Mouse (Mus musculus) intestine, embryonic 14.5 days (tissue): ENCODE measurements around the gene Ctnnbip1. TPM values are rescaled to one million over a fixed set of nuclear protein-coding genes. Genes with fewer than 3 reads are reported as not detected.

Experiments
- ATAC-seq: fragments of 200-750 bp; cut with Nextera tagmentation; replicated peaks from 2 replicates; pipeline ENCODE4 v1.8.0; 2017; ENCODE audit warnings: low read depth, moderate number of reproducible peaks, moderate TSS enrichment, moderate library complexity; ENCODE audit not compliant: low FRiP score, low TSS enrichment
- DNase-seq: peaks from one replicate; pipeline ENCODE4 v3.0.0-alpha.2; 2018; ENCODE audit warnings: low spot score
- H3K27ac ChIP-seq: fragments of 300-500 bp; sonication (generic); 2 replicates; pipeline ENCODE4 v1.5.1; 2014; ENCODE audit warnings: low read depth, mild to moderate bottlenecking, control low read depth
- H3K27me3 ChIP-seq: fragments of 300-500 bp; sonication (generic); replicated peaks from 2 replicates; pipeline ENCODE4 v1.6.1; 2014; ENCODE audit warnings: low read length, control low read depth; ENCODE audit not compliant: control insufficient read depth, insufficient read depth
- H3K36me3 ChIP-seq: fragments of 300-500 bp; sonication (generic); 2 replicates; pipeline ENCODE4 v1.6.1; 2014; ENCODE audit warnings: low read length, control low read depth; ENCODE audit not compliant: control insufficient read depth, insufficient read depth
- H3K4me1 ChIP-seq: fragments of 300-500 bp; sonication (generic); replicated peaks from 2 replicates; pipeline ENCODE4 v1.6.1; 2014; ENCODE audit warnings: low read length, control low read depth, mixed read lengths; ENCODE audit not compliant: control insufficient read depth, insufficient read depth
- H3K4me2 ChIP-seq: fragments of 300-500 bp; sonication (generic); 2 replicates; pipeline ENCODE4 v1.6.1; 2014; ENCODE audit warnings: low read length
- H3K4me3 ChIP-seq: fragments of 300-500 bp; sonication (generic); 2 replicates; pipeline ENCODE4 v1.5.1; 2014; ENCODE audit warnings: low read depth, low read length, control low read depth, mixed read lengths
- H3K9ac ChIP-seq: fragments of 300-500 bp; sonication (generic); 2 replicates; pipeline ENCODE4 v1.6.1; 2014; ENCODE audit warnings: mild to moderate bottlenecking, low read length
- H3K9me3 ChIP-seq: fragments of 300-500 bp; sonication (generic); 2 replicates; pipeline ENCODE4 v1.6.1; 2016; ENCODE audit warnings: low read length, control low read depth; ENCODE audit not compliant: control insufficient read depth
- WGBS: fragments of 180-500 bp; shearing (Covaris S2); extraction: QIAGEN DNeasy Blood & Tissue Kit; methylation state at CpG from one replicate; pipeline ENCODE4 v1.1.7; 2014; 5-methylcytosine and 5-hydroxymethylcytosine counted together
- polyA plus RNA-seq: library from polyadenylated mRNA; unstranded; fragments of >200 nt; fragmentation: Nextera tagmentation; extraction: Ambion mirVana; gene quantifications from 2 replicates; pipeline ENCODE4 v1.2.1, GENCODE M21; 2014

Gene Ctnnbip1
- polyA plus RNA-seq, 1 experiment from 2014 or later: 54.3 TPM

DNA sequence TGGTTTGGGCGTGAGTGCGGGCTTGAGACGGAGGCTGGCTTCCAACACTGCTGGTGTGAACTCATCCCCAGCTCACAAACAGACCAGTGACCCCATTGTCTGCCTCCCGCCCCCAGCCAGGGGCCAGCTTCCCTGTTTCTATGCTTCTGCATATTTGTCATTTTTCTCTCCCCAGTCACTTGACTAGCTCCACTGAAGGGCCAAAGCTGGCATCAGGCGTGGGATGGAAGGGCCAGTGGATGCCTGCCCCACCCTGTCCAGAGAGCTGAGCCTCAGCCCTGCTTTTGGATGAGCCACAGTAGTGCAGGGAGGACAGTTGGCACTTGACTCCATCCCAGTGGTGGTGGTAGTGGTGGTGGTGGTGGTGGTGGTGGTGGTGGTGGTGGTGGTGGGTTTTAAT, 39.9 kb downstream of the Ctnnbip1 start:
- no peak overlapping the region for H3K4me3 ChIP-seq
- 0 out of 2 replicates have a peak, but pooled peaks cover 7% of the 10 kb centered on the region for H3K36me3 ChIP-seq
- H3K4me2 ChIP-seq: no peak overlapping the region
- H3K27ac ChIP-seq: no peak overlapping the region
- H3K9ac ChIP-seq: no peak overlapping the region
- no peaks in the 10 kb centered on the region for H3K27me3 ChIP-seq
- ATAC-seq: no peak
- WGBS: 83% methylated on average over 5 of the region's 5 CpGs
- H3K9me3 ChIP-seq: no peaks in the 10 kb centered on the region; the same call in 1 of the 2 replicates
- no peak for DNase-seq
- peaks cover 9% of the 10 kb centered on the region for H3K4me1 ChIP-seq

- 88% methylated on average over 3 of the region's 3 CpGs for WGBS
- Histone ChIP-seq H3K9me3 (no peaks in the 10 kb centered on the region; the same call in 1 of the 2 replicates), H3K27ac (no peak overlapping the region), H3K4me1 (peaks cover 13% of the 10 kb centered on the region), H3K9ac (no peak overlapping the region), H3K4me3 (no peak overlapping the region), H3K27me3 (no peaks in the 10 kb centered on the region), H3K4me2 (no peak overlapping the region), H3K36me3 (0 out of 2 replicates have a peak, but pooled peaks cover 7% of the 10 kb centered on the region)
- ATAC-seq: no peak
- no peak for DNase-seq
These were observed 40.4 kb downstream of the Ctnnbip1 start for GRCm38 (mm10) chr4:149558389-149558788.

- Histone ChIP-seq H3K27ac (no peak overlapping the region), H3K36me3 (0 out of 2 replicates have a peak, but pooled peaks cover 7% of the 10 kb centered on the region), H3K9me3 (no peaks in the 10 kb centered on the region; the same call in 1 of the 2 replicates), H3K9ac (no peak overlapping the region), H3K4me3 (no peak overlapping the region), H3K27me3 (no peaks in the 10 kb centered on the region), H3K4me1 (peaks cover 29% of the 10 kb centered on the region), H3K4me2 (no peak overlapping the region)
- no peak for ATAC-seq
- no peak for DNase-seq
- WGBS: 82% methylated on average over 4 of the region's 4 CpGs
These were observed 43.4 kb downstream of the Ctnnbip1 start for GRCm38 (mm10) chr4:149561392-149561791.

DNA sequence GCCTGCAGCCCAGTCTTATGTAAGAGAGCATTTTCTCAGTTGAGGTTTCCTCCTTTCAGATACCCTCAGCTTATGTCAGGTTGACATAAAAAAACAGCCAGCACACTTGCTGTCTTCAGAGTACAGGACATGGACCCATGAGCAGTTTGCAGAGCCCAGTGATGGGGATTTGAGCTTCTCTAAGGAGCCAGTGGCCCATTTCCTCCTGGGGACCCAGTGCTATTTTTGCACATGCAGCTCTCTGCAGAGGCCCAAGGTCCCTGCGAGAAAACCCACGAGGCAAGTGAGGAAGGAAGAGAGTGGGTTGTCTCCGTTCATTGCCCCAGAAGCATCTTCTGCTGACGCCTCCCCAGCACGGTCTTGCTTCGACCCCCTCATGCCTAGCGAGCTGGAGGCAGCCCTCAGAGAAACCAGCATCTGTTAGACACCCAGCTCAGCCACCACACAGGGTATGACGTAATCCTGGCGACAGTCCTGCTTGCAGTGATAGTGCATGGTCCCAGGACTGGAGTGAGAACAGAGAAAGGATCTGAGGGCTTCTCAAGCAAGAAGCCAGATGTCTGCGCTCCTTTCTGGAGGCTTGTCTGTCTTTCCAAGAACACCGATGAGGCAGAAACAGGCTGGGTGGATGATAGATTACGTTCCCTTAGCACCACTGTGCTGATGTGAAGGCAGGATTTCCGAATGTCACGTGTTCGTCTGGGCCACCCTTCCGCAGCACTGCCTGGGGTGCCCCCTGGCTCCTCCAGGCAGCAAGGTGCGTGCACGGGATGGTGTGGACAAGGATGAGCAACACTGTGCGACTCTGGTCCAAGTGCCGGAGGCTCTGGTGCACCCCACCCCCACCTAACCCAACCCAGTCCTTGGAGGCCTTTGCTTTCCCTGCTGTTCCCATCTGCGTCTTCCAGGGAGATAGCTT, 44.2 kb downstream of the Ctnnbip1 start:
- Histone ChIP-seq H3K36me3 (0 out of 2 replicates have a peak, but pooled peaks cover 7% of the 10 kb centered on the region), H3K27me3 (no peaks in the 10 kb centered on the region), H3K4me2 (no peak overlapping the region; the same call in 1 of the 2 replicates), H3K4me3 (no peak overlapping the region), H3K9ac (no peak overlapping the region), H3K9me3 (no peaks in the 10 kb centered on the region; the same call in 1 of the 2 replicates), H3K4me1 (peaks cover 29% of the 10 kb centered on the region), H3K27ac (peak overlapping the region; percentile 40)
- no peak for ATAC-seq
- DNase-seq: no peak
- 59% methylated on average over 21 of the region's 21 CpGs for WGBS

DNA sequence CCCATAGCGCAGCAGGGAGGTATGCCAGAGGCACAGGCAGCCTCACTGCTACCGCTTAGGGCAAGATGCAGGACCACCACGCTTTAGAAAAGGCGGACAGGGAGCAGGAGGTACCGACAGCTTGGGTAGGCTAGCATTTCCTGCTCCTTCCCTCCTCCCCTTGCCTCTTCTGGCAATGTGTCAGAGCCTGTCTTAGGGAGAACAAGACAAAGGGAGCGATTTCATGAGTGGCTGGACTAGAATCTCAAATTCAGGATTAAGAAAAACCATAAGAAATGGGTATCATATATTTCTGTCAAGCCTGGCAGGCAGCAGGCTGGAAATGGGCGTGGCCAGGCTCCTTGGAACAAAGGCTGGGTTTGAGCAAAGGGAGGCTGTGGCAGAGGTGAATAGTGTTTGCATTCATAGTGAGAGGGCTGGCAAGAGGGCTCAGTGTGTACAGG, 44.9 kb downstream of the Ctnnbip1 start:
- Histone ChIP-seq H3K4me3 (no peak overlapping the region), H3K36me3 (0 out of 2 replicates have a peak, but pooled peaks cover 7% of the 10 kb centered on the region), H3K4me2 (no peak overlapping the region; the same call in 1 of the 2 replicates), H3K27me3 (no peaks in the 10 kb centered on the region), H3K27ac (peak overlapping the region; percentile 40), H3K9me3 (no peaks in the 10 kb centered on the region; the same call in 1 of the 2 replicates), H3K4me1 (peaks cover 29% of the 10 kb centered on the region), H3K9ac (no peak overlapping the region)
- DNase-seq (no peak), ATAC-seq (no peak)
- 30% methylated on average over 7 of the region's 7 CpGs for WGBS

DNA sequence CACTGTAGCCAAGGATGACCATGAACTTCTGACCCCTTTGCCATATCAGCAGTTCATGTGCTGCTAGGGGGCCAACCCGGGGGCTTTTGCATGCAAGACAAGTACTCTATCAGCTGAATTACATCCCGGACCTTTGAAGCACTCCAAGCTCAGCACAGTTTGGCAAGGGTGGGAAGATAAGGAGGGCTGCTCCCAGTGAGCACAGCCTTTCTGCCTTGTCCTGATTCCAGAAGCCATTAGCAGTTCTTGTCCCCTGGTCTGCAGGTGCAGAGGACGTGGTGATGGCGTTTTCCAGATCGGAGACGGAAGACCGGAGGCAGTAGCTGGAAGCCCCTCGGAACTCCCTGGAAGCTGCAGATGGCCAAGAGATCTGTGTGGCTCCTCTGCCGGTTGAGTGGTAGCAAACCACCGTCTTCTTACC, 45.9 kb downstream of the Ctnnbip1 start:
- DNase-seq (no peak), ATAC-seq (0 out of 2 replicates have a peak, but pooled peaks have one; percentile 30)
- H3K4me3 ChIP-seq: no peak overlapping the region
- 75% methylated on average over 10 of the region's 10 CpGs for WGBS
- H3K9ac ChIP-seq: no peak overlapping the region
- peak overlapping the region; percentile 39 for H3K4me2 ChIP-seq
- 0 out of 2 replicates have a peak overlapping the region, but pooled peaks have one; percentile 16 for H3K27ac ChIP-seq
- H3K4me1 ChIP-seq: peaks cover 32% of the 10 kb centered on the region
- 0 out of 2 replicates have a peak, but pooled peaks cover 7% of the 10 kb centered on the region for H3K36me3 ChIP-seq
- no peaks in the 10 kb centered on the region; the same call in 1 of the 2 replicates for H3K9me3 ChIP-seq
- H3K27me3 ChIP-seq: no peaks in the 10 kb centered on the region

- Histone ChIP-seq H3K36me3 (0 out of 2 replicates have a peak, but pooled peaks cover 4% of the 10 kb centered on the region), H3K27ac (peak overlapping the region; percentile 74), H3K4me3 (no peak overlapping the region), H3K4me1 (peaks cover 34% of the 10 kb centered on the region), H3K27me3 (no peaks in the 10 kb centered on the region), H3K4me2 (peak overlapping the region; percentile 39), H3K9me3 (no peaks in the 10 kb centered on the region; the same call in 1 of the 2 replicates), H3K9ac (no peak overlapping the region)
- DNase-seq: peak; percentile 87
- WGBS: 37% methylated on average over 20 of the region's 20 CpGs
- peak; percentile 56 for ATAC-seq
These were observed 46.7 kb downstream of the Ctnnbip1 start for GRCm38 (mm10) chr4:149564452-149565407.
